Mouse (Mus musculus) stomach, embryonic 14.5 days (tissue): Measurements from ENCODE around the gene Pde1b. TPM values are rescaled to one million over a fixed set of nuclear protein-coding genes. Genes with fewer than 3 reads are reported as not detected.

Source experiments
- ATAC-seq: fragments of 200-750 bp; cut with Nextera tagmentation; 2 replicates; pipeline ENCODE4 v1.8.0; 2017; ENCODE audit warnings: low read depth, moderate TSS enrichment; ENCODE audit not compliant: insufficient number of reproducible peaks, insufficient read depth, low FRiP score
- H3K27ac ChIP-seq: fragments of 300-500 bp; sonication (generic); 2 replicates; pipeline ENCODE4 v1.5.1; 2014; ENCODE audit warnings: mild to moderate bottlenecking, low read length, moderate library complexity, mixed read lengths
- H3K27me3 ChIP-seq: fragments of 300-500 bp; sonication (generic); 2 replicates; pipeline ENCODE4 v1.6.1; 2014; ENCODE audit warnings: low read length, control low read depth, mixed read lengths; ENCODE audit not compliant: control insufficient read depth, insufficient read depth
- H3K36me3 ChIP-seq: fragments of 300-500 bp; sonication (generic); 2 replicates; pipeline ENCODE4 v1.6.1; 2014; ENCODE audit warnings: mild to moderate bottlenecking, control low read depth, low read length, moderate library complexity, mixed read lengths; ENCODE audit not compliant: control insufficient read depth, insufficient read depth
- H3K4me1 ChIP-seq: fragments of 300-500 bp; sonication (generic); 2 replicates; pipeline ENCODE4 v1.6.1; 2014; ENCODE audit warnings: low read length, control low read depth, mixed read lengths; ENCODE audit not compliant: control insufficient read depth, insufficient read depth
- H3K4me2 ChIP-seq: fragments of 300-500 bp; sonication (generic); replicated peaks from 2 replicates; pipeline ENCODE4 v1.6.1; 2014; ENCODE audit warnings: low read depth, low read length, control low read depth
- H3K4me3 ChIP-seq: fragments of 300-500 bp; sonication (generic); 2 replicates; pipeline ENCODE4 v1.5.1; 2014; ENCODE audit warnings: low read depth, low read length, control low read depth
- H3K9ac ChIP-seq: fragments of 300-500 bp; sonication (generic); replicated peaks from 2 replicates; pipeline ENCODE4 v1.6.1; 2014; ENCODE audit warnings: low read depth, mild to moderate bottlenecking, control low read depth, low read length, moderate library complexity, mixed read lengths
- H3K9me3 ChIP-seq: fragments of 300-500 bp; sonication (generic); 2 replicates; pipeline ENCODE4 v1.6.1; 2016; ENCODE audit warnings: low read depth, low read length, control low read depth; ENCODE audit not compliant: control insufficient read depth
- WGBS: fragments of 180-500 bp; shearing (Covaris S2); extraction: QIAGEN DNeasy Blood & Tissue Kit; methylation state at CpG from one replicate; pipeline ENCODE4 v1.1.7; 2014; 5-methylcytosine and 5-hydroxymethylcytosine counted together
- polyA plus RNA-seq: library from polyadenylated mRNA; unstranded; fragments of >200 nt; fragmentation: Nextera tagmentation; extraction: Ambion mirVana; gene quantifications from 2 replicates; pipeline ENCODE4 v1.2.1, GENCODE M21; 2014

Pde1b gene
- polyA plus RNA-seq, 1 experiment from 2014 or later = 15.8 TPM

GRCm38 (mm10) chr15:103513621-103514031 is 10.8 kb downstream of the Pde1b start:
- no peak overlapping the region for H3K9ac ChIP-seq
- H3K4me1 ChIP-seq = peaks cover 17% of the 10 kb centered on the region; the same call in 1 of the 2 replicates
- peak overlapping the region; percentile 55; the same call in 1 of the 2 replicates for H3K27ac ChIP-seq
- WGBS = 7% methylated on average over 7 of the region's 7 CpGs
- H3K27me3 ChIP-seq = no peaks in the 10 kb centered on the region
- H3K36me3 ChIP-seq = no peaks in the 10 kb centered on the region
- no peak overlapping the region for H3K4me3 ChIP-seq
- no peaks in the 10 kb centered on the region for H3K9me3 ChIP-seq
- H3K4me2 ChIP-seq = peak overlapping the region; percentile 44
- ATAC-seq = peak; percentile 51; the same call in 1 of the 2 replicates

GRCm38 (mm10) chr15:103514119-103514518 is 11.3 kb downstream of the Pde1b start:
- H3K4me3 ChIP-seq = peak overlapping the region; percentile 18
- H3K36me3 ChIP-seq = no peaks in the 10 kb centered on the region
- no peak overlapping the region for H3K27ac ChIP-seq
- H3K27me3 ChIP-seq = no peaks in the 10 kb centered on the region
- H3K4me2 ChIP-seq = peak overlapping the region; percentile 44
- H3K9me3 ChIP-seq = no peaks in the 10 kb centered on the region
- H3K9ac ChIP-seq = no peak overlapping the region
- H3K4me1 ChIP-seq = peaks cover 22% of the 10 kb centered on the region; the same call in 1 of the 2 replicates
- peak; percentile 92 for ATAC-seq
- 4% methylated on average over 10 of the region's 10 CpGs for WGBS

GRCm38 (mm10) chr15:103514914-103515313 is 12.1 kb downstream of the Pde1b start:
- Histone ChIP-seq H3K4me3 (no peak overlapping the region), H3K4me1 (peaks cover 24% of the 10 kb centered on the region; the same call in 1 of the 2 replicates), H3K36me3 (no peaks in the 10 kb centered on the region), H3K9ac (no peak overlapping the region), H3K27me3 (no peaks in the 10 kb centered on the region), H3K4me2 (peak overlapping the region; percentile 44), H3K9me3 (no peaks in the 10 kb centered on the region), H3K27ac (no peak overlapping the region)
- 33% methylated on average over 3 of the region's 3 CpGs for WGBS
- ATAC-seq = no peak

GRCm38 (mm10) chr15:103518600-103519385 is 16.0 kb downstream of the Pde1b start:
- peaks cover 17% of the 10 kb centered on the region; the same call in 1 of the 2 replicates for H3K4me1 ChIP-seq
- no peaks in the 10 kb centered on the region for H3K27me3 ChIP-seq
- H3K36me3 ChIP-seq = no peaks in the 10 kb centered on the region
- no peak for ATAC-seq
- H3K9ac ChIP-seq = no peak overlapping the region
- H3K27ac ChIP-seq = peak overlapping the region; percentile 4; the same call in 1 of the 2 replicates
- H3K9me3 ChIP-seq = no peaks in the 10 kb centered on the region
- no peak overlapping the region for H3K4me2 ChIP-seq
- WGBS = 28% methylated on average over 5 of the region's 5 CpGs
- H3K4me3 ChIP-seq = no peak overlapping the region

GRCm38 (mm10) chr15:103519386-103520378 is 16.8 kb downstream of the Pde1b start:
- H3K27me3 ChIP-seq = no peaks in the 10 kb centered on the region
- H3K4me1 ChIP-seq = peaks cover 16% of the 10 kb centered on the region; the same call in 1 of the 2 replicates
- no peaks in the 10 kb centered on the region for H3K36me3 ChIP-seq
- H3K4me3 ChIP-seq = no peak overlapping the region
- no peak overlapping the region for H3K27ac ChIP-seq
- H3K9ac ChIP-seq = no peak overlapping the region
- H3K9me3 ChIP-seq = no peaks in the 10 kb centered on the region
- no peak overlapping the region for H3K4me2 ChIP-seq
- 33% methylated on average over 4 of the region's 4 CpGs for WGBS
- no peak for ATAC-seq

- ATAC-seq = no peak
- H3K4me2 ChIP-seq = no peak overlapping the region
- no peaks in the 10 kb centered on the region for H3K9me3 ChIP-seq
- no peak overlapping the region for H3K4me3 ChIP-seq
- WGBS = 65% methylated on average over 3 of the region's 3 CpGs
- H3K4me1 ChIP-seq = 0 out of 2 replicates have a peak, but pooled peaks cover 9% of the 10 kb centered on the region
- no peak overlapping the region for H3K9ac ChIP-seq
- no peak overlapping the region for H3K27ac ChIP-seq
- H3K27me3 ChIP-seq = no peaks in the 10 kb centered on the region
- H3K36me3 ChIP-seq = no peaks in the 10 kb centered on the region
These were observed 19.7 kb downstream of the Pde1b start for GRCm38 (mm10) chr15:103522458-103523099.

- Histone ChIP-seq H3K4me3 (no peak overlapping the region), H3K27ac (no peak overlapping the region), H3K27me3 (no peaks in the 10 kb centered on the region), H3K36me3 (no peaks in the 10 kb centered on the region), H3K9me3 (no peaks in the 10 kb centered on the region), H3K4me2 (no peak overlapping the region), H3K4me1 (0 out of 2 replicates have a peak, but pooled peaks cover 9% of the 10 kb centered on the region), H3K9ac (no peak overlapping the region)
- WGBS = 73% methylated on average over 3 of the region's 3 CpGs
- ATAC-seq = no peak
These were observed 20.3 kb downstream of the Pde1b start for GRCm38 (mm10) chr15:103523156-103523555.

- H3K4me3 ChIP-seq = no peak overlapping the region
- no peaks in the 10 kb centered on the region for H3K9me3 ChIP-seq
- no peak overlapping the region for H3K27ac ChIP-seq
- no peaks in the 10 kb centered on the region for H3K36me3 ChIP-seq
- no peak overlapping the region for H3K9ac ChIP-seq
- H3K4me1 ChIP-seq = 0 out of 2 replicates have a peak, but pooled peaks cover 3% of the 10 kb centered on the region
- peak; percentile 70; the same call in 1 of the 2 replicates for ATAC-seq
- no peaks in the 10 kb centered on the region for H3K27me3 ChIP-seq
- no peak overlapping the region for H3K4me2 ChIP-seq
- 13% methylated on average over 5 of the region's 5 CpGs for WGBS
These were observed 27.5 kb downstream of the Pde1b start for GRCm38 (mm10) chr15:103530372-103530771.
